Mouse (Mus musculus) left cerebral cortex, postnatal 10 days (tissue): ENCODE measurements around the gene Gm45618. TPM values are rescaled to one million over a fixed set of nuclear protein-coding genes. Genes with fewer than 3 reads are reported as not detected.
A peak's percentile ranks its signal among the peaks of the same experiment; 100 is the strongest.

Source experiments
- DNase-seq, 2 experiments: peaks; one replicate each; pipeline ENCODE4 v3.0.0; 2021 to 2022; ENCODE audit warnings: low spot score in 2 of 2, mixed read lengths in 1 of 2; ENCODE audit errors: extremely low spot score in 1 of 2
- intact Hi-C: fragments of 180-260 bp; cut with DNase I; formaldehyde crosslinking; loops from one replicate; pipeline ENCODE4 v1.15.1; 2025
- total RNA-seq, 2 experiments: library from RNA; stranded (reverse); gene quantifications; 2 replicates each; pipeline ENCODE4 v1.2.3; 2021

Gene Gm45618
- total RNA-seq, 2 experiments from 2014 or later = not detected

GRCm38 (mm10) chr7:142079365-142079764, 41.2 kb downstream of the Gm45618 start:
- intact Hi-C loops = no loop called here

GRCm38 (mm10) chr7:142077138-142077537, 43.4 kb downstream of the Gm45618 start:
- intact Hi-C loops = no loop called here
- DNase-seq = no peak

More at GRCm38 (mm10) chr7:142079365-142079764, 41.2 kb downstream of the Gm45618 start:
- no peak for DNase-seq

- DNase-seq = no peak
- intact Hi-C loops = no loop called here
Measured at GRCm38 (mm10) chr7:142074146-142074886, 46.2 kb downstream of the Gm45618 start.

GRCm38 (mm10) chr7:142071717-142072116, 48.8 kb downstream of the Gm45618 start:
- DNase-seq = no peak
- intact Hi-C loops = loop anchor here (2.0 kb wide), 1 partner anchor 27 kb away; no protein-coding TSS in a partner anchor

- intact Hi-C loops = loop anchor here (2.0 kb wide), 1 partner anchor 28 kb away; no protein-coding TSS in a partner anchor
- DNase-seq = no peak
Measured at GRCm38 (mm10) chr7:142071212-142071578, 49.3 kb downstream of the Gm45618 start.

- intact Hi-C loops = loop anchor here (2.0 kb wide), 1 partner anchor 28 kb away; no protein-coding TSS in a partner anchor
- peak in 1 of 2 experiments; percentile 74 for DNase-seq
Measured at GRCm38 (mm10) chr7:142070458-142071211, 49.9 kb downstream of the Gm45618 start.

Other genes starting within 250 kb of the Gm45618 start
- gene Tollip, start 202.2 kb downstream of the Gm45618 start, total RNA-seq = 100 to 1,000 TPM; 120 to 128 TPM
- gene Brsk2, start 171.0 kb downstream of the Gm45618 start, total RNA-seq = 100 to 1,000 TPM; 175 TPM
- 10 to 100 TPM; 23.6 to 26.7 TPM for gene Mob2, start 59.7 kb downstream of the Gm45618 start, total RNA-seq
- gene Dusp8, start 24.9 kb downstream of the Gm45618 start, total RNA-seq = 100 to 1,000 TPM; 157 to 164 TPM
- not detected for gene Gm39115, start 15.3 kb upstream of the Gm45618 start, total RNA-seq
- not detected for gene Gm45337, start 23.9 kb upstream of the Gm45618 start, total RNA-seq
- gene Gm29735, start 36.4 kb upstream of the Gm45618 start, total RNA-seq = not detected
- not detected for gene Gm4553, start 45.0 kb upstream of the Gm45618 start, total RNA-seq
- not detected for gene Krtap5-2, start 55.3 kb upstream of the Gm45618 start, total RNA-seq
- gene Gm10153, start 69.7 kb upstream of the Gm45618 start, total RNA-seq = not detected
- not detected for gene Krtap5-3, start 80.6 kb upstream of the Gm45618 start, total RNA-seq
- not detected for gene Gm7579, start 91.1 kb upstream of the Gm45618 start, total RNA-seq
- gene Krtap5-5, start 109.2 kb upstream of the Gm45618 start, total RNA-seq = not detected
- gene Gm40460, start 120.3 kb upstream of the Gm45618 start, total RNA-seq = not detected
- gene Gm2431, start 137.6 kb upstream of the Gm45618 start, total RNA-seq = not detected
- not detected for gene Gm4559, start 153.6 kb upstream of the Gm45618 start, total RNA-seq
- not detected for gene Krtap5-1, start 176.4 kb upstream of the Gm45618 start, total RNA-seq
- not detected for gene Krtap5-4, start 182.8 kb upstream of the Gm45618 start, total RNA-seq